Mouse (Mus musculus) heart, postnatal 0 days (tissue): ENCODE results near the gene Abr.

ENCODE experiments used
- CTCF ChIP-seq: IDR thresholded peaks from 2 replicates; pipeline ENCODE4 v1.5.1; 2016; ENCODE audit warnings: antibody characterized with exemption, control low read depth, low read depth
- EP300 ChIP-seq: IDR thresholded peaks from 2 replicates; pipeline ENCODE4 v1.6.1; 2016; ENCODE audit warnings: antibody characterized with exemption, low read depth

- no peak for TF ChIP-seq CTCF
- TF ChIP-seq EP300: no peak
Observed at GRCm38 (mm10) chr11:76516951-76517350, 105.2 kb downstream of the Abr start.
